ENCODE assay signal across 8 mouse cellular contexts in genomic region chr5:149152063-149152773, GRCm38 (mm10). TPM values are rescaled to one million over a fixed set of nuclear protein-coding genes. Genes with fewer than 3 reads are reported as not detected.
DNase-seq lines count a peak whose midpoint lies in the region; ATAC-seq lines count a peak whose summit lies in the region.

No protein-coding gene starts in this region.

- no peaks in the 10 kb centered on the region for H3K27me3 ChIP-seq in midbrain, embryonic 11.5 days (ENCODE audit: control insufficient read depth, insufficient read depth, low read length)
- no peaks in the 10 kb centered on the region for H3K27me3 ChIP-seq in midbrain, embryonic 14.5 days (ENCODE audit: control insufficient read depth, insufficient read depth, low read length)
- H3K27me3 ChIP-seq in forebrain, embryonic 11.5 days (ENCODE audit: control insufficient read depth, insufficient read depth, low read length) = no peaks in the 10 kb centered on the region

- H3K36me3 ChIP-seq in midbrain, embryonic 11.5 days (ENCODE audit: control insufficient read depth, insufficient read depth, low read length) = no peaks in the 10 kb centered on the region
- no peaks in the 10 kb centered on the region for H3K36me3 ChIP-seq in midbrain, embryonic 14.5 days (ENCODE audit: control insufficient read depth, insufficient read depth, low read length)
- H3K36me3 ChIP-seq in forebrain, embryonic 11.5 days (ENCODE audit: control insufficient read depth, insufficient read depth, low read length) = no peaks in the 10 kb centered on the region

- DNase-seq in midbrain, embryonic 11.5 days (ENCODE audit: low spot score, missing footprints) = peak; percentile 85
- no peak for DNase-seq in midbrain, embryonic 14.5 days
- DNase-seq in gastrocnemius, postnatal 10 days = peak; percentile 26
- DNase-seq in kidney, postnatal 14 days = peak; percentile 46
- DNase-seq in ovary, postnatal 14 days (ENCODE audit: low spot score) = peak; percentile 15
- no peak for DNase-seq in forebrain, embryonic 11.5 days (ENCODE audit: low spot score)
- no peak for DNase-seq in frontal cortex, postnatal 10 days (ENCODE audit: low spot score in 2 of 2)
- no peak for DNase-seq in layer of hippocampus, adult 11-12 months (ENCODE audit: low spot score)

- H3K4me2 ChIP-seq in midbrain, embryonic 11.5 days = no peak overlapping the region
- no peak overlapping the region for H3K4me2 ChIP-seq in midbrain, embryonic 14.5 days (ENCODE audit: low read length)
- H3K4me2 ChIP-seq in forebrain, embryonic 11.5 days (ENCODE audit: low read depth, low read length, severe bottlenecking) = no peak overlapping the region

- no peak overlapping the region for H3K9ac ChIP-seq in midbrain, embryonic 11.5 days (ENCODE audit: low read length)
- no peak overlapping the region for H3K9ac ChIP-seq in midbrain, embryonic 14.5 days (replicated peaks; ENCODE audit: low read length)
- no peak overlapping the region for H3K9ac ChIP-seq in forebrain, embryonic 11.5 days (ENCODE audit: low read length)

- 55% methylated on average over 13 of the region's 13 CpGs for WGBS in midbrain, embryonic 11.5 days
- WGBS in midbrain, embryonic 14.5 days = 52% methylated on average over 13 of the region's 13 CpGs
- WGBS in forebrain, embryonic 11.5 days = 55% methylated on average over 13 of the region's 13 CpGs

- H3K4me1 ChIP-seq in midbrain, embryonic 11.5 days (ENCODE audit: control insufficient read depth, insufficient read depth, low read length) = no peaks in the 10 kb centered on the region
- H3K4me1 ChIP-seq in midbrain, embryonic 14.5 days (ENCODE audit: control insufficient read depth, insufficient read depth, low read length) = no peaks in the 10 kb centered on the region
- no peaks in the 10 kb centered on the region for H3K4me1 ChIP-seq in forebrain, embryonic 11.5 days (replicated peaks; ENCODE audit: control insufficient read depth, insufficient read depth, low read length)

- H3K27ac ChIP-seq in midbrain, embryonic 11.5 days (ENCODE audit: low read depth, low read length) = no peak overlapping the region
- H3K27ac ChIP-seq in midbrain, embryonic 14.5 days (replicated peaks; ENCODE audit: low read depth, low read length) = no peak overlapping the region
- no peak overlapping the region for H3K27ac ChIP-seq in forebrain, embryonic 11.5 days (ENCODE audit: low read depth, low read length)

- H3K4me3 ChIP-seq in midbrain, embryonic 11.5 days (ENCODE audit: low read depth, low read length) = no peak overlapping the region
- no peak overlapping the region for H3K4me3 ChIP-seq in midbrain, embryonic 14.5 days (replicated peaks; ENCODE audit: low read depth, low read length)
- H3K4me3 ChIP-seq in forebrain, embryonic 11.5 days (ENCODE audit: low read depth, low read length) = no peak overlapping the region

- no peak for ATAC-seq in midbrain, embryonic 11.5 days (ENCODE audit: low FRiP score)
- ATAC-seq in midbrain, embryonic 14.5 days (ENCODE audit: low FRiP score, low TSS enrichment) = no peak
- ATAC-seq in forebrain, embryonic 11.5 days (replicated peaks; ENCODE audit: low FRiP score) = no peak

- H3K9me3 ChIP-seq in midbrain, embryonic 11.5 days (ENCODE audit: control insufficient read depth, low read length) = no peaks in the 10 kb centered on the region
- no peaks in the 10 kb centered on the region for H3K9me3 ChIP-seq in midbrain, embryonic 14.5 days (ENCODE audit: control insufficient read depth, low read length)
- H3K9me3 ChIP-seq in forebrain, embryonic 11.5 days (ENCODE audit: control insufficient read depth, low read length) = no peaks in the 10 kb centered on the region

RNA-seq across cellular contexts. Expression of gene Uspl1, which starts 31.9 kb away (rescaled TPM):
- polyA plus RNA-seq in midbrain, embryonic 11.5 days (2014; fragmentation: Nextera tagmentation; extraction: Ambion mirVana) = 81.3 and 83.3 TPM in 2 replicates
- 61.4 and 65.1 TPM in 2 replicates for polyA plus RNA-seq in midbrain, embryonic 14.5 days (2014; fragmentation: Nextera tagmentation; extraction: Ambion mirVana)
- 10 to 100 TPM; 22.7 to 25.9 TPM for total RNA-seq in gastrocnemius, postnatal 10 days (2021)
- polyA plus RNA-seq in forebrain, embryonic 11.5 days (2014; fragmentation: Nextera tagmentation; extraction: Ambion mirVana) = 71.2 and 74.9 TPM in 2 replicates

RNA-seq across cellular contexts. Expression of gene Hmgb1, which starts 32.1 kb away (rescaled TPM):
- polyA plus RNA-seq in midbrain, embryonic 11.5 days (2014; fragmentation: Nextera tagmentation; extraction: Ambion mirVana) = 1,896 and 1,979 TPM in 2 replicates
- polyA plus RNA-seq in midbrain, embryonic 14.5 days (2014; fragmentation: Nextera tagmentation; extraction: Ambion mirVana) = 869 and 947 TPM in 2 replicates
- 100 to 1,000 TPM; 176 to 183 TPM for total RNA-seq in gastrocnemius, postnatal 10 days (2021)
- polyA plus RNA-seq in forebrain, embryonic 11.5 days (2014; fragmentation: Nextera tagmentation; extraction: Ambion mirVana) = 1,921 and 2,020 TPM in 2 replicates

Comparison
In these comparisons a context has a peak if more than half of its experiments do, and no peak if none do; other contexts are left out.
1. DNase-seq: peak in midbrain, embryonic 11.5 days (single experiment), gastrocnemius, postnatal 10 days (single experiment), kidney, postnatal 14 days (single experiment) and ovary, postnatal 14 days (single experiment); none in midbrain, embryonic 14.5 days (single experiment), forebrain, embryonic 11.5 days (single experiment), frontal cortex, postnatal 10 days (0 of 2) and layer of hippocampus, adult 11-12 months (single experiment).